Mouse (Mus musculus): ENCODE measurements around the gene Pgr15l. TPM values are rescaled to one million over a fixed set of nuclear protein-coding genes. Genes with fewer than 3 reads are reported as not detected.

The Pgr15l gene
- not detected in 2 replicates for polyA plus RNA-seq (2012; ENCODE audit: low replicate concordance)

GRCm38 (mm10) chrX:97072369-97072768, at the start of gene Pgr15l:
Pgr15l (plus strand) TSS chrX:97072596.

